Mouse (Mus musculus) embryonic fibroblast, embryonic 13.5 days (primary cell): ENCODE results near the gene Tmem150b. TPM values are rescaled to one million over a fixed set of nuclear protein-coding genes. Genes with fewer than 3 reads are reported as not detected.
A peak's percentile ranks its signal among the peaks of the same experiment; 100 is the strongest.

Experiments used
- H3K27ac ChIP-seq: 2 replicates; pipeline ENCODE4 v1.5.1; 2012; ENCODE audit warnings: low read length, control low read depth, inconsistent platforms; ENCODE audit not compliant: insufficient read depth
- H3K4me1 ChIP-seq: 2 replicates; pipeline ENCODE4 v1.6.1; 2011; ENCODE audit warnings: low read length; ENCODE audit not compliant: control insufficient read depth, insufficient read depth
- H3K4me3 ChIP-seq: 2 replicates; pipeline ENCODE4 v1.5.1; 2011; ENCODE audit warnings: mild to moderate bottlenecking, control low read depth, low read length; ENCODE audit not compliant: insufficient read depth
- CTCF ChIP-seq: IDR thresholded peaks from 2 replicates; pipeline ENCODE4 v1.5.1; 2011; ENCODE audit warnings: mild to moderate bottlenecking, control low read depth, low read length, moderate library complexity, borderline replicate concordance; ENCODE audit not compliant: insufficient read depth
- POLR2A ChIP-seq: IDR thresholded peaks from 2 replicates; pipeline ENCODE4 v1.6.1; 2011; ENCODE audit warnings: low read depth, mild to moderate bottlenecking, control low read depth, low read length, moderate library complexity
- polyA plus RNA-seq: library from polyadenylated mRNA; stranded (reverse); fragments of >200 nt; gene quantifications from 2 replicates; pipeline ENCODE4 v1.2.4, GENCODE M21; 2011; ENCODE audit warnings: low read depth; ENCODE audit not compliant: missing spikeins, insufficient read length

Gene Tmem150b
- polyA plus RNA-seq, 1 experiment, result not detected

DNA sequence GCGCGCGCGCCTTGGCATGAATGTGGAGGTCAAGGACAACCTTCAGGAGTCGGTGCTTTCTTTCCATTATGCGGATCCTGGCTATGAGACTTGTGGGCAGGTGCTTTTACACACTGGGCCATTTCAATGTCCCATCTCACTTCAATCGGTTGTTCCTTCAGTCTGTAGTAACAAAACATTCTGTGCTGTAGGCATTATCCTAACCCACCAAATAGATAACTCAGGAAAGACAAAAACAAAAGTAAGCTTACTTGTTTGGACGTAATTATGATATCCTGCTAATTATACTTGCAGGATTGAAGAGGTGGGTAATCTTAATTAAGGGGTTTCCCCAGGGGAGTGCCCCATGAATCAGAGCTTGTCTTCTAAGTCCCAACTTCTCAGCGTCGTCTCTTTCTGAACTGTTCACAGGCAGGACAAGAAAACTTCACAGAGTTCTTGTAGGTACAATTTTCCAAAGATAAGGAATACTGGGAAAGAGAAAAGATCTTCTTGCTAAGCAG, 14.0 kb upstream of the Tmem150b start:
- H3K4me1 ChIP-seq, result no peaks in the 10 kb centered on the region
- TF ChIP-seq CTCF, result no peak
- peak overlapping the region; percentile 40 for H3K4me3 ChIP-seq
- H3K27ac ChIP-seq, result peak overlapping the region; percentile 67

DNA sequence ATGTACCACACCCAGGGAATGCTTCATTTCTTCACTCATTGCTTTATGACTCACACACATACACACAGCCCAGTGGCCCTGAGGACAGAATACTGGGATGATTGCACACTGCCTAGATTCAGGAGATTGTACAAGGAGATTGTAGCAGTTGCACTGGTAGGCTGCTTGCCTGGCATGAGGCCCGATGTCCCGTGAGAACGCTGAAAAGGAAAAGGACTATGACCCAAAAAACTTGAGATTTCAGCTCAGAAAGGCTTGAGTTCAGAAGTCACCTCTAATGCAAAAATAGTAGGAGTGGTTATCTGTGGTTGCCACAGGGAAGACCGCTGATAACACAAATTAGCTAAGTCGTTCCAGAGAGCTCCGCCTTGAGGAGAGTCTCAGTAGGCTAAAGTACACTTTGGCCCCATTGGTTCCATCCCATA, 7.9 kb upstream of the Tmem150b start:
- TF ChIP-seq POLR2A (no peak), CTCF (no peak)
- Histone ChIP-seq H3K4me3 (no peak overlapping the region), H3K27ac (no peak overlapping the region)

DNA sequence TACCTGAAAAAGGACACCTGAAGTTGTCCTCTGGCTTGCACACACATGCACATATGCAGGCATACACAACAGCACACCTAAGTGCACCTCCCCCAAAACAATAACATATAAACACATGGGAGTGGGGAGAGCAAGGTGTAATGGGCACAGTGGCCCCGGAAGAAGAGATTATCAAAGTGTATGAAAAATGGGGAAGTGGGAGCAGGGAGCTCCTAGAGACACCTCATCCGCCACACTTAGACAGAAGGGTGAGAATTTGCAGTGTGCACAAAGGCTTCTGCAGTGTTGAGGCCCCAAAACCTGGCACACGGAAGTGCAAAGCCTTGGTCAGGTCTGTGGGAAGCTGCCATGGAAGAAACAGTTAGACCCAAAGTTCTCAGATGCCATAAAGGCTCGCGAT, 6.0 kb upstream of the Tmem150b start:
- Histone ChIP-seq H3K4me3 (no peak overlapping the region), H3K27ac (no peak overlapping the region), H3K4me1 (no peaks in the 10 kb centered on the region)
- no peak for TF ChIP-seq POLR2A
- no peak for TF ChIP-seq CTCF

More for the DNA sequence above, 7.9 kb upstream of the Tmem150b start:
- no peaks in the 10 kb centered on the region for H3K4me1 ChIP-seq

DNA sequence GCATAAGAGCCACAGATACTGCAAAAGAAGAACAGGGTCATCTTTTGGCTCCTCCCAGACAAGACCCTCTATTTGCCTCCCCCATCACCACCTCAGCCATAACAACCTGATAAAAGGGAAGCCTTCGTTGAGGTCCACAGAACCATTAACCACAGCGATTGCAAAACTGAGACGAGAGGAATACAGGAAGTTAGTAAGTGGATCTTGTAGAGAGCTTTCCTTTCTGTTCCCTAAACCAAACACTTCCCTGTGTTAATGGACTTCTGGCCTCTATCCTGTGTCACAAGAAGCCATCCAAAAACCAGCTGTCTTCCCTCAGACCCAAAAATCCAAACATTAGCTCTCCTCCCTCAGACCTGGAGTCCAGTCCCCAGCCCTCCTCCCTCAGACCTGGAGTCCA, 690 bp downstream of the Tmem150b start:
- Histone ChIP-seq H3K27ac (no peak overlapping the region), H3K4me1 (no peaks in the 10 kb centered on the region), H3K4me3 (no peak overlapping the region)
- TF ChIP-seq POLR2A, result no peak
- TF ChIP-seq CTCF, result no peak

GRCm38 (mm10) chr7:4723508-4723907, 1.5 kb downstream of the Tmem150b start:
- Histone ChIP-seq H3K27ac (no peak overlapping the region), H3K4me1 (no peaks in the 10 kb centered on the region), H3K4me3 (no peak overlapping the region)
- no peak for TF ChIP-seq CTCF
- no peak for TF ChIP-seq POLR2A

GRCm38 (mm10) chr7:4719276-4719675, 5.8 kb downstream of the Tmem150b start:
- Histone ChIP-seq H3K4me1 (no peaks in the 10 kb centered on the region), H3K27ac (no peak overlapping the region), H3K4me3 (no peak overlapping the region)
- TF ChIP-seq POLR2A (no peak), CTCF (no peak)

- H3K4me1 ChIP-seq, result no peaks in the 10 kb centered on the region
- no peak overlapping the region for H3K27ac ChIP-seq
- TF ChIP-seq POLR2A (no peak), CTCF (no peak)
- H3K4me3 ChIP-seq, result no peak overlapping the region
These were observed 8.1 kb downstream of the Tmem150b start for GRCm38 (mm10) chr7:4716955-4717354.

- no peak overlapping the region for H3K4me3 ChIP-seq
- H3K27ac ChIP-seq, result no peak overlapping the region
- no peaks in the 10 kb centered on the region for H3K4me1 ChIP-seq
- TF ChIP-seq POLR2A (no peak), CTCF (no peak)
These were observed 12.5 kb downstream of the Tmem150b start for GRCm38 (mm10) chr7:4712594-4712993.

GRCm38 (mm10) chr7:4705098-4705497, 20.0 kb downstream of the Tmem150b start:
- H3K4me3 ChIP-seq, result no peak overlapping the region
- H3K27ac ChIP-seq, result no peak overlapping the region
- no peaks in the 10 kb centered on the region for H3K4me1 ChIP-seq
- TF ChIP-seq CTCF, result no peak
- no peak for TF ChIP-seq POLR2A

DNA sequence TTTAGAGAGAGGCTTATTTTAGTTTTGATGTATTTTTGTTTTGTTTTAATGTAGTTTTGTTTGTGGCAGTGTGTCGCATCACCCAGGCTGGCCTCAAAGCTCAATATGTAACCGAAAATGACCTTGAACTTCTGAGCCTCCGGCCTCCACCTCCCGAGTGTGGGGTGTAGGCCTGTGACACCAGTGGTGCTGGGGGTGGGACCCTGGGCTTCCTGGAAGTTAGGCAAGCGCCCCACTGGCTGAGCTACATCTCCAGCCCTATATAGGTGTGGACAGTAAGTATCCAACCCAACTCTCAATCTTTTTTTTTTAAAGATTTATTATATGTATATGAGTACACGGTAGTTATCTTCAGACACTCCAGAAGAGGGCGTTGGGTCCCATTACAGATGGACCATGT, 21.9 kb downstream of the Tmem150b start:
- Histone ChIP-seq H3K4me1 (no peaks in the 10 kb centered on the region), H3K27ac (no peak overlapping the region), H3K4me3 (no peak overlapping the region)
- TF ChIP-seq CTCF, result no peak

- Histone ChIP-seq H3K4me1 (no peaks in the 10 kb centered on the region), H3K4me3 (no peak overlapping the region), H3K27ac (no peak overlapping the region)
- TF ChIP-seq POLR2A (no peak), CTCF (no peak)
These were observed 22.7 kb downstream of the Tmem150b start for GRCm38 (mm10) chr7:4702334-4702733.
